Mouse (Mus musculus) erythroblast, embryonic 14.5 days (primary cell): ENCODE results near the gene Tenm2.

ENCODE experiments used
- GATA1 ChIP-seq: IDR thresholded peaks from 2 replicates; pipeline ENCODE4 v1.6.1; 2012; ENCODE audit warnings: low read length, inconsistent platforms, mixed read lengths
- TAL1 ChIP-seq: IDR thresholded peaks from 3 replicates; pipeline ENCODE4 v1.6.1; 2012; ENCODE audit warnings: low read length, inconsistent platforms, mixed read lengths

DNA sequence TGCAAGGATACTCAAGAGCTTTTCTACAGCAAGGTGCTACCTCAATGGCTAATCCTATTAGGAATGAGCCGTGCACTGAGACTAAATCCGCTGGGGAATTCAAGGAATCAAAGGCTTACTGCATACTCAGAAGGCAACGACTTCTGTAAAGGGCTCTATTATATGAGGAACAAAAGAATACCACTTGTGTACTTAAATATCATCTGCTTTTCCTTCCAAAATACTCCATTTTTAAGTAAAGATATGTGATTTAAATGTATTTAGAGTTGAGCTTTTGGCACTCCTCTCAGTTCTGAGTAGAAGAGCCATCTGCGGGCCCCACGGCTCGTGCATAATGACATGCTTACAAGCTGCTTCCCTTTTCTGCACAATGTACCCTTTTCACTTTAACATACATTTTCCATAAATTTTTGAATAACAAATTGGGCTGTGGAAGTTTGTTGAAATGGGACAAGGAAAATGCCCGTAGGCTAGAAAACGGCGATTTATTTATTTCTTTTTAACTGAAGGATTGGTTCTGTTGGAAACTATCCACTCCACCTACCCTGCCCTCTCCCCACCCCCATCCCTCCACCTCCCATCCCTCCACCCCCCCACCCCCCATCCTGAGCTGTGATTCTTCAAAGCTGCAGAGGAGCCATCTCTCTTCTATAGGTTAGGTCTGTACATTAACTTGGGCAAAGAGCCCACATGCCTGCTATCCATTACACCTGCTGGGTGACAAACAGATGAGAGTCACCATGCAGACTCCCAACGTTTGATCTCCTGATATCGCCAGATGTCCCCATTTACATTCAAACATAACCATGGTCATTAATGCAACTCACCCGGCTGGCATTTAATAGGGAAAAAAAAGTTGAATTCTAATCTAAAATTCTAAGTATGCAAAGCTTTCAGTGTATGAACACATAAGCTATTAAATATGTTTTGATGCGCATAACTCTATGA, 81.6 kb downstream of the Tenm2 start:
- TF ChIP-seq GATA1 (no peak), TAL1 (no peak)
